Mouse (Mus musculus) limb, embryonic 12.5 days (tissue): ENCODE measurements around the gene Krtap17-1. TPM values are rescaled to one million over a fixed set of nuclear protein-coding genes. Genes with fewer than 3 reads are reported as not detected.

Experiments
- ATAC-seq: fragments of 200-750 bp; cut with Nextera tagmentation; 2 replicates; pipeline ENCODE4 v1.8.0; 2017; ENCODE audit warnings: low read depth, moderate TSS enrichment; ENCODE audit not compliant: insufficient number of reproducible peaks, insufficient read depth, low FRiP score, low TSS enrichment
- H3K27ac ChIP-seq: fragments of 300-500 bp; sonication (generic); 2 replicates; pipeline ENCODE4 v1.5.1; 2016; ENCODE audit warnings: mild to moderate bottlenecking, moderate library complexity
- H3K27me3 ChIP-seq: fragments of 300-500 bp; sonication (generic); 2 replicates; pipeline ENCODE4 v1.6.1; 2016; ENCODE audit warnings: mild to moderate bottlenecking, moderate library complexity
- H3K36me3 ChIP-seq: fragments of 300-500 bp; sonication (generic); 2 replicates; pipeline ENCODE4 v1.6.1; 2016; ENCODE audit warnings: mild to moderate bottlenecking, moderate library complexity
- H3K4me1 ChIP-seq: fragments of 300-500 bp; sonication (generic); replicated peaks from 2 replicates; pipeline ENCODE4 v1.6.1; 2016
- H3K4me2 ChIP-seq: fragments of 300-500 bp; sonication (generic); 2 replicates; pipeline ENCODE4 v1.6.1; 2016; ENCODE audit warnings: mild to moderate bottlenecking, moderate library complexity
- H3K4me3 ChIP-seq: fragments of 300-500 bp; sonication (generic); replicated peaks from 2 replicates; pipeline ENCODE4 v1.5.1; 2016; ENCODE audit warnings: mild to moderate bottlenecking
- H3K9ac ChIP-seq: fragments of 300-500 bp; sonication (generic); replicated peaks from 2 replicates; pipeline ENCODE4 v1.6.1; 2016; ENCODE audit warnings: mild to moderate bottlenecking, moderate library complexity
- H3K9me3 ChIP-seq: fragments of 300-500 bp; sonication (generic); 2 replicates; pipeline ENCODE4 v1.6.1; 2016; ENCODE audit warnings: mild to moderate bottlenecking, moderate library complexity
- WGBS: fragments of 180-500 bp; shearing (Covaris S2); methylation state at CpG from one replicate; pipeline ENCODE4 v1.1.7; 2016; 5-methylcytosine and 5-hydroxymethylcytosine counted together
- polyA plus RNA-seq: library from polyadenylated mRNA; unstranded; fragments of >200 nt; fragmentation: Nextera tagmentation; extraction: Ambion mirVana; gene quantifications from 2 replicates; pipeline ENCODE4 v1.2.1, GENCODE M21; 2016

Krtap17-1 gene
- polyA plus RNA-seq, 1 experiment from 2014 or later = 1.4 TPM

DNA sequence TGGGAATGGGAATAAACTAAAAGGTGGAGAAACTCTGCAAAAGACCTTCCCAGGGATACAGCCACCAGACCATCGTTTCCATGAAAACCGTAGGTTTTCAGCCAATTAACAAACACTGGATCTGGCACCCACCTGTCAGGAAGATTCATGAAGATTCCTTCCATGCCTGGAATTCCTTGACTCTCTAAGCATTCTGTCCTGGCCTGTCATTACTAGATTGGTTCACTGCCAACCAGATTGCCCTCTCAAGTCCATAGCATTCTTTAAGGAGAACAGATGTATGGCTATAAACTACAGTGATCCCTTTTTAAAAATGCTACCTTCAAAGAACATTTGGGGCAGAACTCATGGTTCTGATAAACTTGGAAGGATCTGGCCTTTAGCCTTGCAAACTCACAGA, 27.8 kb downstream of the Krtap17-1 start:
- no peak for ATAC-seq
- Histone ChIP-seq H3K27ac (no peak overlapping the region), H3K4me3 (no peak overlapping the region), H3K4me2 (no peak overlapping the region), H3K36me3 (no peaks in the 10 kb centered on the region), H3K9me3 (no peaks in the 10 kb centered on the region), H3K4me1 (no peaks in the 10 kb centered on the region), H3K27me3 (no peaks in the 10 kb centered on the region), H3K9ac (no peak overlapping the region)
- whole genome bisulfite sequencing = 13% methylated on average over 2 of the region's 2 CpGs

DNA sequence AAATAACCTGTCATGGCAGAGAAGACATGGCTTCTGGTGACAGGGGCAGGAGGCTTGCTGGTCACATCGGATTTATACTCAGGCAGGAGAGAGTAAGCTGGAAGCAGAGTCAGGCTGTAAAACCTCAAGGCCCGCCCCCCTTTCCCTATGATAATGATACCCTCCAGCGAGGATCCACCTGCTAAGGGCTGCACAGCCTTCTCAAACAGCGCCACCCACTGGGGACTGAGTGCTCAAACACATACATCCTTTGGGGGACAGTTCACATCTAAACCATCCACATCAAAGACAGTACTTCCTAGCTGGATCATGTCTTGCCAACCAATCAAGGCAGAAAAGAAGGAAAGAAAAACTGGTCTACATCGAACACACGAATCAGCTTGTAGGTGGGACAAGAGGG, 29.6 kb downstream of the Krtap17-1 start:
- ATAC-seq = no peak
- Histone ChIP-seq H3K9ac (no peak overlapping the region), H3K36me3 (no peaks in the 10 kb centered on the region), H3K4me1 (no peaks in the 10 kb centered on the region), H3K27ac (no peak overlapping the region), H3K9me3 (no peaks in the 10 kb centered on the region), H3K4me2 (no peak overlapping the region), H3K4me3 (no peak overlapping the region), H3K27me3 (no peaks in the 10 kb centered on the region)
- 52% methylated on average over 6 of the region's 6 CpGs for WGBS

DNA sequence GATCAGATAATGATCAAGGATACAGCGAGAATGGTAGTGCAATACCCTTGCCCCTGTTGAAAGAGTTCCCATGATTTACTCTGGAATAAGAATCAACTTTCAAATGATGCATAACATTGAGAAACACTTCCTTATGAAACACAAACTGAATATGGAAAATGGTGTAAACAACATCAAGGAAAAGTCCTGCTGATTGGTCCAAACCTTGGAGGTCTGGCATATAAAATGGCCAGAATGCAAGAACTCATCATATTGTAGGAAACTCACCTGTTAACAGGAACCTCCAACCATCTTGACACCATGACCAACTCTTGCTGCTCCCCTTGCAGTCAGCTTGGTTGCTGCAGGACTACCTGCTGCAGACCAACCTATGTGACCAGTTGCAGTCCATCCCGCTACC, 45.6 kb downstream of the Krtap17-1 start, which contains the start of gene Krtap9-5:
Gene Krtap9-5 (plus strand): TSS at position 301 of the 400 bp plus-strand sequence.
- Histone ChIP-seq H3K27me3 (no peaks in the 10 kb centered on the region), H3K4me2 (no peak within 1 kb of the TSS), H3K27ac (no peak within 1 kb of the TSS), H3K9ac (no peak within 1 kb of the TSS), H3K36me3 (no peaks in the 10 kb centered on the region), H3K4me1 (no peaks in the 10 kb centered on the region), H3K9me3 (no peaks in the 10 kb centered on the region), H3K4me3 (no peak within 1 kb of the TSS)
- 87% methylated on average over 2 of the region's 2 CpGs for WGBS
- ATAC-seq = no peak

Other genes starting within 250 kb of the Krtap17-1 start
- not detected in 2 replicates for gene Gm11595, start 221.1 kb downstream of the Krtap17-1 start, polyA plus RNA-seq
- gene Krtap4-8, start 213.3 kb downstream of the Krtap17-1 start, polyA plus RNA-seq = not detected in 2 replicates
- not detected in 2 replicates for gene Krtap4-9, start 208.8 kb downstream of the Krtap17-1 start, polyA plus RNA-seq
- not detected in 2 replicates for gene Gm11596, start 200.5 kb downstream of the Krtap17-1 start, polyA plus RNA-seq
- not detected in 2 replicates for gene Gm11569, start 195.1 kb downstream of the Krtap17-1 start, polyA plus RNA-seq
- gene Gm11554, start 189.5 kb downstream of the Krtap17-1 start, polyA plus RNA-seq = not detected in 2 replicates
- not detected in 2 replicates for gene Krtap4-13, start 184.1 kb downstream of the Krtap17-1 start, polyA plus RNA-seq
- not detected in 2 replicates for gene Gm11564, start 178.3 kb downstream of the Krtap17-1 start, polyA plus RNA-seq
- not detected in 2 replicates for gene 2300003K06Rik, start 155.9 kb downstream of the Krtap17-1 start, polyA plus RNA-seq
- not detected in 2 replicates for gene Krtap4-16, start 142.4 kb downstream of the Krtap17-1 start, polyA plus RNA-seq
- gene Gm11568, start 136.1 kb downstream of the Krtap17-1 start, polyA plus RNA-seq = not detected in 2 replicates
- gene Gm11559, start 129.5 kb downstream of the Krtap17-1 start, polyA plus RNA-seq = not detected in 2 replicates
- not detected in 2 replicates for gene Krtap9-1, start 120.6 kb downstream of the Krtap17-1 start, polyA plus RNA-seq
- gene Gm11567, start 114.8 kb downstream of the Krtap17-1 start, polyA plus RNA-seq = not detected in 2 replicates
- gene Krtap31-1, start 86.1 kb downstream of the Krtap17-1 start, polyA plus RNA-seq = not detected in 2 replicates
- gene Gm11565, start 79.2 kb downstream of the Krtap17-1 start, polyA plus RNA-seq = not detected in 2 replicates
- gene Krtap31-2, start 57.7 kb downstream of the Krtap17-1 start, polyA plus RNA-seq = not detected in 2 replicates
- not detected in 2 replicates for gene Krtap9-5, start 45.5 kb downstream of the Krtap17-1 start, polyA plus RNA-seq
- not detected in 2 replicates for gene Krtap29-1, start 14.9 kb downstream of the Krtap17-1 start, polyA plus RNA-seq
- not detected in 2 replicates for gene Krtap16-1, start 7.4 kb downstream of the Krtap17-1 start, polyA plus RNA-seq
- not detected in 2 replicates for gene Krt33a, start 22.2 kb upstream of the Krtap17-1 start, polyA plus RNA-seq
- 0.18 and 0.27 TPM in 2 replicates for gene Krt33b, start 35.9 kb upstream of the Krtap17-1 start, polyA plus RNA-seq
- not detected in 2 replicates for gene Krt34, start 47.6 kb upstream of the Krtap17-1 start, polyA plus RNA-seq
- not detected in 2 replicates for gene Krt31, start 56.6 kb upstream of the Krtap17-1 start, polyA plus RNA-seq
- not detected in 2 replicates for gene Krt32, start 94.2 kb upstream of the Krtap17-1 start, polyA plus RNA-seq
- gene Krt35, start 102.2 kb upstream of the Krtap17-1 start, polyA plus RNA-seq = 0.28 and 0.70 TPM in 2 replicates
- 0.13 and 0.16 TPM in 2 replicates for gene Krt36, start 111.6 kb upstream of the Krtap17-1 start, polyA plus RNA-seq
- gene Krt13, start 127.6 kb upstream of the Krtap17-1 start, polyA plus RNA-seq = not detected in 2 replicates
- gene Krt15, start 141.9 kb upstream of the Krtap17-1 start, polyA plus RNA-seq = 42.4 and 61.2 TPM in 2 replicates
- gene Krt19, start 154.7 kb upstream of the Krtap17-1 start, polyA plus RNA-seq = 8.4 and 8.7 TPM in 2 replicates
- gene Krt9, start 199.3 kb upstream of the Krtap17-1 start, polyA plus RNA-seq = not detected in 2 replicates
- gene Krt14, start 213.6 kb upstream of the Krtap17-1 start, polyA plus RNA-seq = 144 and 160 TPM in 2 replicates